Mouse (Mus musculus): ENCODE data around the gene Cacna1e. TPM values are rescaled to one million over a fixed set of nuclear protein-coding genes. Genes with fewer than 3 reads are reported as not detected.

The Cacna1e gene
- total RNA-seq (2017) = 0.73 and 1.2 TPM in 2 replicates

- peak; percentile 33; the same call in 1 of the 2 replicates for ATAC-seq (replicated peaks; ENCODE audit: low read depth, poor library complexity, severe bottlenecking)
These were observed at the start of gene Cacna1e for GRCm38 (mm10) chr1:154884275-154885206. Cacna1e (minus strand) TSS chr1:154884501.

GRCm38 (mm10) chr1:154918406-154918805, 34.1 kb upstream of the Cacna1e start:
- no peak for ATAC-seq (replicated peaks; ENCODE audit: low read depth, poor library complexity, severe bottlenecking)

GRCm38 (mm10) chr1:154917438-154917837, 33.1 kb upstream of the Cacna1e start:
- ATAC-seq (replicated peaks; ENCODE audit: low read depth, poor library complexity, severe bottlenecking) = no peak

- no peak; the same call in 1 of the 2 replicates for ATAC-seq (replicated peaks; ENCODE audit: low read depth, poor library complexity, severe bottlenecking)
These were observed 25.3 kb upstream of the Cacna1e start for GRCm38 (mm10) chr1:154909554-154909953.

- ATAC-seq (replicated peaks; ENCODE audit: low read depth, poor library complexity, severe bottlenecking) = no peak
These were observed 13.1 kb upstream of the Cacna1e start for GRCm38 (mm10) chr1:154897390-154897789.

- ATAC-seq (replicated peaks; ENCODE audit: low read depth, poor library complexity, severe bottlenecking) = no peak
These were observed 5.9 kb upstream of the Cacna1e start for GRCm38 (mm10) chr1:154890244-154890643.

- ATAC-seq (replicated peaks; ENCODE audit: low read depth, poor library complexity, severe bottlenecking) = no peak
These were observed 4.2 kb upstream of the Cacna1e start for GRCm38 (mm10) chr1:154888495-154888894.

GRCm38 (mm10) chr1:154888018-154888417, 3.7 kb upstream of the Cacna1e start:
- ATAC-seq (replicated peaks; ENCODE audit: low read depth, poor library complexity, severe bottlenecking) = no peak

GRCm38 (mm10) chr1:154887546-154887945, 3.2 kb upstream of the Cacna1e start:
- no peak for ATAC-seq (replicated peaks; ENCODE audit: low read depth, poor library complexity, severe bottlenecking)

GRCm38 (mm10) chr1:154886611-154887010, 2.3 kb upstream of the Cacna1e start:
- ATAC-seq (replicated peaks; ENCODE audit: low read depth, poor library complexity, severe bottlenecking) = no peak

- ATAC-seq (replicated peaks; ENCODE audit: low read depth, poor library complexity, severe bottlenecking) = no peak
These were observed 877 bp upstream of the Cacna1e start for GRCm38 (mm10) chr1:154885207-154885548.

GRCm38 (mm10) chr1:154883596-154884191, 607 bp downstream of the Cacna1e start:
- no peak for ATAC-seq (replicated peaks; ENCODE audit: low read depth, poor library complexity, severe bottlenecking)

- no peak for ATAC-seq (replicated peaks; ENCODE audit: low read depth, poor library complexity, severe bottlenecking)
These were observed 18.3 kb downstream of the Cacna1e start for GRCm38 (mm10) chr1:154865981-154866380.

- no peak for ATAC-seq (replicated peaks; ENCODE audit: low read depth, poor library complexity, severe bottlenecking)
These were observed 22.9 kb downstream of the Cacna1e start for GRCm38 (mm10) chr1:154861416-154861815.

- ATAC-seq (replicated peaks; ENCODE audit: low read depth, poor library complexity, severe bottlenecking) = peak; percentile 95
These were observed 29.7 kb downstream of the Cacna1e start for GRCm38 (mm10) chr1:154854564-154854963.

- ATAC-seq (replicated peaks; ENCODE audit: low read depth, poor library complexity, severe bottlenecking) = no peak
These were observed 33.6 kb downstream of the Cacna1e start for GRCm38 (mm10) chr1:154850515-154851287.

GRCm38 (mm10) chr1:154848683-154849579, 35.4 kb downstream of the Cacna1e start:
- peak; percentile 73 for ATAC-seq (replicated peaks; ENCODE audit: low read depth, poor library complexity, severe bottlenecking)

GRCm38 (mm10) chr1:154846900-154847299, 37.4 kb downstream of the Cacna1e start:
- no peak for ATAC-seq (replicated peaks; ENCODE audit: low read depth, poor library complexity, severe bottlenecking)

GRCm38 (mm10) chr1:154843427-154843826, 40.9 kb downstream of the Cacna1e start:
- ATAC-seq (replicated peaks; ENCODE audit: low read depth, poor library complexity, severe bottlenecking) = no peak

GRCm38 (mm10) chr1:154842336-154842735, 42.0 kb downstream of the Cacna1e start:
- ATAC-seq (replicated peaks; ENCODE audit: low read depth, poor library complexity, severe bottlenecking) = no peak
